Mouse (Mus musculus): ENCODE measurements around the gene 4930415O20Rik. TPM values are rescaled to one million over a fixed set of nuclear protein-coding genes. Genes with fewer than 3 reads are reported as not detected.

4930415O20Rik gene
- polyA plus RNA-seq, 1 experiment from 2014 or later, result 0.43 TPM

- H3K4me3 ChIP-seq (ENCODE audit: low read length), result no peak overlapping the region
- peaks cover 7% of the 10 kb centered on the region; the same call in 1 of the 2 replicates for H3K4me1 ChIP-seq (ENCODE audit: control insufficient read depth, insufficient read depth, low read length)
- no peaks in the 10 kb centered on the region for H3K27me3 ChIP-seq (replicated peaks; ENCODE audit: control insufficient read depth, insufficient read depth, low read length)
- H3K4me2 ChIP-seq (ENCODE audit: low read depth, low read length), result no peak overlapping the region
- peaks cover 8% of the 10 kb centered on the region for H3K36me3 ChIP-seq (ENCODE audit: control insufficient read depth, insufficient read depth, low read length)
- H3K27ac ChIP-seq (ENCODE audit: low read length), result no peak overlapping the region
- no peaks in the 10 kb centered on the region for H3K9me3 ChIP-seq (ENCODE audit: control insufficient read depth, low read length)
- H3K9ac ChIP-seq (ENCODE audit: low read depth, low read length), result no peak overlapping the region
- 82% methylated on average over 4 of the region's 4 CpGs for WGBS
- no peak for ATAC-seq
Measured at GRCm38 (mm10) chr15:98535921-98536320, 34.9 kb upstream of the 4930415O20Rik start.

- H3K27ac ChIP-seq (ENCODE audit: low read length), result no peak overlapping the region
- peaks cover 10% of the 10 kb centered on the region; the same call in 1 of the 2 replicates for H3K4me1 ChIP-seq (ENCODE audit: control insufficient read depth, insufficient read depth, low read length)
- ATAC-seq, result no peak
- no peaks in the 10 kb centered on the region for H3K27me3 ChIP-seq (replicated peaks; ENCODE audit: control insufficient read depth, insufficient read depth, low read length)
- no peak overlapping the region for H3K4me2 ChIP-seq (ENCODE audit: low read depth, low read length)
- H3K9ac ChIP-seq (ENCODE audit: low read depth, low read length), result no peak overlapping the region
- H3K4me3 ChIP-seq (ENCODE audit: low read length), result no peak overlapping the region
- WGBS, result 86% methylated on average over 8 of the region's 8 CpGs
- H3K36me3 ChIP-seq (ENCODE audit: control insufficient read depth, insufficient read depth, low read length), result peaks cover 8% of the 10 kb centered on the region
- H3K9me3 ChIP-seq (ENCODE audit: control insufficient read depth, low read length), result no peaks in the 10 kb centered on the region
Measured at GRCm38 (mm10) chr15:98536828-98537510, 33.8 kb upstream of the 4930415O20Rik start.

GRCm38 (mm10) chr15:98537923-98538322 lies 32.9 kb upstream of the 4930415O20Rik start:
- Histone ChIP-seq H3K36me3 (ENCODE audit: control insufficient read depth, insufficient read depth, low read length) (peaks cover 8% of the 10 kb centered on the region), H3K4me1 (ENCODE audit: control insufficient read depth, insufficient read depth, low read length) (0 out of 2 replicates have a peak, but pooled peaks cover 3% of the 10 kb centered on the region), H3K27ac (ENCODE audit: low read length) (no peak overlapping the region), H3K9me3 (ENCODE audit: control insufficient read depth, low read length) (no peaks in the 10 kb centered on the region), H3K4me3 (ENCODE audit: low read length) (no peak overlapping the region), H3K9ac (ENCODE audit: low read depth, low read length) (no peak overlapping the region), H3K4me2 (ENCODE audit: low read depth, low read length) (no peak overlapping the region), H3K27me3 (replicated peaks; ENCODE audit: control insufficient read depth, insufficient read depth, low read length) (no peaks in the 10 kb centered on the region)
- 63% methylated on average over 4 of the region's 4 CpGs for WGBS
- ATAC-seq, result no peak

- Histone ChIP-seq H3K4me2 (ENCODE audit: low read depth, low read length) (no peak overlapping the region), H3K4me3 (ENCODE audit: low read length) (no peak overlapping the region), H3K27ac (ENCODE audit: low read length) (no peak overlapping the region), H3K27me3 (replicated peaks; ENCODE audit: control insufficient read depth, insufficient read depth, low read length) (no peaks in the 10 kb centered on the region), H3K36me3 (ENCODE audit: control insufficient read depth, insufficient read depth, low read length) (peaks cover 24% of the 10 kb centered on the region), H3K9ac (ENCODE audit: low read depth, low read length) (no peak overlapping the region), H3K9me3 (ENCODE audit: control insufficient read depth, low read length) (no peaks in the 10 kb centered on the region), H3K4me1 (ENCODE audit: control insufficient read depth, insufficient read depth, low read length) (0 out of 2 replicates have a peak, but pooled peaks cover 3% of the 10 kb centered on the region)
- no peak for ATAC-seq
- 84% methylated on average over 6 of the region's 6 CpGs for WGBS
Measured at GRCm38 (mm10) chr15:98541064-98541463, 29.7 kb upstream of the 4930415O20Rik start.

GRCm38 (mm10) chr15:98543341-98543740 lies 27.5 kb upstream of the 4930415O20Rik start:
- H3K36me3 ChIP-seq (ENCODE audit: control insufficient read depth, insufficient read depth, low read length), result peaks cover 22% of the 10 kb centered on the region
- 82% methylated on average over 4 of the region's 4 CpGs for WGBS

GRCm38 (mm10) chr15:98545151-98545550 lies 25.7 kb upstream of the 4930415O20Rik start:
- no peaks in the 10 kb centered on the region for H3K9me3 ChIP-seq (ENCODE audit: control insufficient read depth, low read length)
- H3K4me3 ChIP-seq (ENCODE audit: low read length), result no peak overlapping the region
- peaks cover 19% of the 10 kb centered on the region for H3K36me3 ChIP-seq (ENCODE audit: control insufficient read depth, insufficient read depth, low read length)
- H3K4me2 ChIP-seq (ENCODE audit: low read depth, low read length), result no peak overlapping the region
- no peak overlapping the region for H3K27ac ChIP-seq (ENCODE audit: low read length)
- 0 out of 2 replicates have a peak, but pooled peaks cover 3% of the 10 kb centered on the region for H3K4me1 ChIP-seq (ENCODE audit: control insufficient read depth, insufficient read depth, low read length)
- no peaks in the 10 kb centered on the region for H3K27me3 ChIP-seq (replicated peaks; ENCODE audit: control insufficient read depth, insufficient read depth, low read length)
- H3K9ac ChIP-seq (ENCODE audit: low read depth, low read length), result no peak overlapping the region
- WGBS, result 87% methylated on average over 3 of the region's 3 CpGs
- no peak for ATAC-seq

More at GRCm38 (mm10) chr15:98543341-98543740, 27.5 kb upstream of the 4930415O20Rik start:
- Histone ChIP-seq H3K4me1 (ENCODE audit: control insufficient read depth, insufficient read depth, low read length) (0 out of 2 replicates have a peak, but pooled peaks cover 3% of the 10 kb centered on the region), H3K9me3 (ENCODE audit: control insufficient read depth, low read length) (no peaks in the 10 kb centered on the region), H3K9ac (ENCODE audit: low read depth, low read length) (no peak overlapping the region), H3K4me2 (ENCODE audit: low read depth, low read length) (no peak overlapping the region), H3K4me3 (ENCODE audit: low read length) (no peak overlapping the region), H3K27ac (ENCODE audit: low read length) (no peak overlapping the region), H3K27me3 (replicated peaks; ENCODE audit: control insufficient read depth, insufficient read depth, low read length) (no peaks in the 10 kb centered on the region)
- ATAC-seq, result no peak

GRCm38 (mm10) chr15:98546843-98547242 lies 24.0 kb upstream of the 4930415O20Rik start:
- Histone ChIP-seq H3K36me3 (ENCODE audit: control insufficient read depth, insufficient read depth, low read length) (peaks cover 26% of the 10 kb centered on the region), H3K4me3 (ENCODE audit: low read length) (no peak overlapping the region), H3K27me3 (replicated peaks; ENCODE audit: control insufficient read depth, insufficient read depth, low read length) (no peaks in the 10 kb centered on the region), H3K27ac (ENCODE audit: low read length) (no peak overlapping the region), H3K4me1 (ENCODE audit: control insufficient read depth, insufficient read depth, low read length) (no peaks in the 10 kb centered on the region), H3K9ac (ENCODE audit: low read depth, low read length) (no peak overlapping the region), H3K4me2 (ENCODE audit: low read depth, low read length) (no peak overlapping the region), H3K9me3 (ENCODE audit: control insufficient read depth, low read length) (no peaks in the 10 kb centered on the region)
- no peak for ATAC-seq
- WGBS, result 89% methylated on average over 5 of the region's 5 CpGs

GRCm38 (mm10) chr15:98552758-98553157 lies 18.0 kb upstream of the 4930415O20Rik start:
- H3K4me3 ChIP-seq (ENCODE audit: low read length), result no peak overlapping the region
- no peaks in the 10 kb centered on the region for H3K4me1 ChIP-seq (ENCODE audit: control insufficient read depth, insufficient read depth, low read length)
- H3K9me3 ChIP-seq (ENCODE audit: control insufficient read depth, low read length), result no peaks in the 10 kb centered on the region
- 86% methylated on average over 2 of the region's 2 CpGs for WGBS
- no peak overlapping the region for H3K9ac ChIP-seq (ENCODE audit: low read depth, low read length)
- peaks cover 12% of the 10 kb centered on the region for H3K36me3 ChIP-seq (ENCODE audit: control insufficient read depth, insufficient read depth, low read length)
- no peak for ATAC-seq
- no peak overlapping the region for H3K27ac ChIP-seq (ENCODE audit: low read length)
- no peaks in the 10 kb centered on the region for H3K27me3 ChIP-seq (replicated peaks; ENCODE audit: control insufficient read depth, insufficient read depth, low read length)
- H3K4me2 ChIP-seq (ENCODE audit: low read depth, low read length), result no peak overlapping the region

- H3K27ac ChIP-seq (ENCODE audit: low read length), result no peak overlapping the region
Measured at GRCm38 (mm10) chr15:98555881-98556280, 14.9 kb upstream of the 4930415O20Rik start.

More at GRCm38 (mm10) chr15:98555881-98556280, 14.9 kb upstream of the 4930415O20Rik start:
- no peak overlapping the region for H3K9ac ChIP-seq (ENCODE audit: low read depth, low read length)
- H3K27me3 ChIP-seq (replicated peaks; ENCODE audit: control insufficient read depth, insufficient read depth, low read length), result no peaks in the 10 kb centered on the region
- no peaks in the 10 kb centered on the region for H3K4me1 ChIP-seq (ENCODE audit: control insufficient read depth, insufficient read depth, low read length)
- ATAC-seq, result no peak
- H3K4me3 ChIP-seq (ENCODE audit: low read length), result no peak overlapping the region
- peaks cover 15% of the 10 kb centered on the region for H3K36me3 ChIP-seq (ENCODE audit: control insufficient read depth, insufficient read depth, low read length)
- H3K9me3 ChIP-seq (ENCODE audit: control insufficient read depth, low read length), result no peaks in the 10 kb centered on the region
- WGBS, result 97% methylated on average over 4 of the region's 4 CpGs
- H3K4me2 ChIP-seq (ENCODE audit: low read depth, low read length), result no peak overlapping the region

All from intestine, embryonic 16.5 days (tissue).